Mouse (Mus musculus): ENCODE results near the gene Abhd11.
"Not testable (repeated sequence)": the region's sequence is repeated elsewhere in the genome, so short reads cannot be mapped to it uniquely, and the experiment has no call there.

Abhd11 gene

GRCm38 (mm10) chr5:135008671-135009589, at the start of gene Abhd11:
Abhd11 (plus strand) TSS chr5:135009152.
- peak; percentile 96 to 97 for DNase-seq

GRCm38 (mm10) chr5:134960430-134960829, 48.5 kb upstream of the Abhd11 start:
- no peak for DNase-seq

GRCm38 (mm10) chr5:134961519-134961918, 47.4 kb upstream of the Abhd11 start:
- no peak for DNase-seq

GRCm38 (mm10) chr5:134963546-134963945, 45.4 kb upstream of the Abhd11 start:
- no peak for DNase-seq

GRCm38 (mm10) chr5:134964655-134965054, 44.3 kb upstream of the Abhd11 start:
- DNase-seq: not testable (repeated sequence)

- DNase-seq: peak; percentile 66 to 77
Observed at GRCm38 (mm10) chr5:134965473-134965851, 43.5 kb upstream of the Abhd11 start.

GRCm38 (mm10) chr5:134965852-134966821, 42.8 kb upstream of the Abhd11 start:
- peak; percentile 35 to 42 for DNase-seq

- no peak for DNase-seq
Observed at GRCm38 (mm10) chr5:134967164-134967944, 41.6 kb upstream of the Abhd11 start.

- no peak for DNase-seq
Observed at GRCm38 (mm10) chr5:134970671-134971070, 38.3 kb upstream of the Abhd11 start.

GRCm38 (mm10) chr5:134973081-134973480, 35.9 kb upstream of the Abhd11 start:
- DNase-seq: no peak

GRCm38 (mm10) chr5:134973526-134973925, 35.4 kb upstream of the Abhd11 start:
- no peak for DNase-seq

- no peak for DNase-seq
Observed at GRCm38 (mm10) chr5:134974294-134974693, 34.7 kb upstream of the Abhd11 start.

- DNase-seq: no peak
Observed at GRCm38 (mm10) chr5:134974921-134975320, 34.0 kb upstream of the Abhd11 start.

- DNase-seq: no peak
Observed at GRCm38 (mm10) chr5:134976164-134976563, 32.8 kb upstream of the Abhd11 start.

- DNase-seq: no peak
Observed at GRCm38 (mm10) chr5:134976577-134977250, 32.2 kb upstream of the Abhd11 start.

GRCm38 (mm10) chr5:134977837-134978236, 31.1 kb upstream of the Abhd11 start:
- no peak for DNase-seq

- DNase-seq: no peak
Observed at GRCm38 (mm10) chr5:134981149-134981548, 27.8 kb upstream of the Abhd11 start.

GRCm38 (mm10) chr5:134983111-134983510, 25.8 kb upstream of the Abhd11 start:
- DNase-seq: no peak

- no peak for DNase-seq
Observed at GRCm38 (mm10) chr5:134983771-134984170, 25.2 kb upstream of the Abhd11 start.

GRCm38 (mm10) chr5:134985633-134986297, 23.2 kb upstream of the Abhd11 start, which contains the start of gene Cldn3:
Cldn3 (plus strand) TSS chr5:134986214.
- DNase-seq: no peak

Measured in cerebellum, postnatal 36 days (tissue).